Mouse (Mus musculus) liver, adult (tissue): ENCODE results near the gene Frmd6.

Source experiments
- GATA4 ChIP-seq: IDR thresholded peaks from 2 replicates; pipeline ENCODE4 v1.6.1; 2014; ENCODE audit warnings: mild to moderate bottlenecking, low read length; ENCODE audit not compliant: insufficient replicate concordance

The Frmd6 gene

GRCm38 (mm10) chr12:70824729-70825650, at the start of gene Frmd6:
TSS of gene Frmd6 (plus strand) at chr12:70825514.
- TF ChIP-seq GATA4 = no peak

GRCm38 (mm10) chr12:70775609-70776008, 49.7 kb upstream of the Frmd6 start:
- TF ChIP-seq GATA4 = no peak

- TF ChIP-seq GATA4 = no peak
Observed at GRCm38 (mm10) chr12:70776683-70777082, 48.6 kb upstream of the Frmd6 start.

GRCm38 (mm10) chr12:70777466-70777865, 47.8 kb upstream of the Frmd6 start:
- no peak for TF ChIP-seq GATA4

GRCm38 (mm10) chr12:70777866-70778265, 47.4 kb upstream of the Frmd6 start:
- no peak for TF ChIP-seq GATA4

- no peak for TF ChIP-seq GATA4
Observed at GRCm38 (mm10) chr12:70778271-70778670, 47.0 kb upstream of the Frmd6 start.

- no peak for TF ChIP-seq GATA4
Observed at GRCm38 (mm10) chr12:70778724-70779123, 46.6 kb upstream of the Frmd6 start.

- no peak for TF ChIP-seq GATA4
Observed at GRCm38 (mm10) chr12:70783049-70783448, 42.3 kb upstream of the Frmd6 start.

- TF ChIP-seq GATA4 = no peak
Observed at GRCm38 (mm10) chr12:70783475-70784239, 41.7 kb upstream of the Frmd6 start.

- TF ChIP-seq GATA4 = no peak
Observed at GRCm38 (mm10) chr12:70784240-70784705, 41.0 kb upstream of the Frmd6 start.

- no peak for TF ChIP-seq GATA4
Observed at GRCm38 (mm10) chr12:70789341-70789740, 36.0 kb upstream of the Frmd6 start.

- no peak for TF ChIP-seq GATA4
Observed at GRCm38 (mm10) chr12:70793291-70793690, 32.0 kb upstream of the Frmd6 start.

GRCm38 (mm10) chr12:70794543-70795388, 30.5 kb upstream of the Frmd6 start:
- TF ChIP-seq GATA4 = no peak

- no peak for TF ChIP-seq GATA4
Observed at GRCm38 (mm10) chr12:70795389-70795711, 30.0 kb upstream of the Frmd6 start.

GRCm38 (mm10) chr12:70798496-70798895, 26.8 kb upstream of the Frmd6 start:
- TF ChIP-seq GATA4 = no peak
